Mouse (Mus musculus): ENCODE measurements at regions not wholly inside any gene's neighbourhood (a gene's known extent, or its start where the extent isn't known, plus 50 kb on each side); places are given as distances from the start of the nearest gene placed in this dataset.

DNA sequence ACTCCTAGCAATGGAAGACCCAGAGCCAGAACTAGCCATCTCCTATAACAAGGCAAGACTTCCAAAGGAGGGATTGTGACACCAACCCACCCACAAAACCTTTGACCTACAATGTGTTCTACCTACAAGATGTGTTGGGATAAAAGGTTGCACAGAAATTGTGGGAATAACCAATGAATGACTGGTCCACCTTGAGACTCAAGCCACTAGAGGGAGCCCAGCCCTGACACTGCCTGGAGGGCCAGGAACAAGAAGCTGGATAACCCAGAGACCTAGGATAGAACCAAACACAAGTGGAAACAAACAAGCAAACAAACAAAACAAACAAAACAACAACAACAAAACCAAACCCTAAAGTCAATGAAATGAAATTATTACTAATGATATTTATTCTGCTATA is 288.8 kb downstream of the Dchs2 start:
- TF ChIP-seq POLR2A (IDR thresholded peaks at IDR 0.05; ENCODE audit: extremely low read depth, insufficient read depth, low read length) (no peak), CTCF (IDR thresholded peaks at IDR 0.05; ENCODE audit: low read depth, low read length) (peak; percentile 22; the same call in 1 of the 2 replicates)
- no peak for DNase-seq (ENCODE audit: extremely low read depth, low read depth, low spot score)
- H3K4me1 ChIP-seq (ENCODE audit: control insufficient read depth, insufficient read depth, low read length) = no peaks in the 10 kb centered on the region
- no peak overlapping the region for H3K4me3 ChIP-seq (ENCODE audit: insufficient read depth, low read depth, low read length)
- H3K27ac ChIP-seq (replicated peaks; ENCODE audit: insufficient read depth, low read depth, low read length) = no peak overlapping the region
- no peaks in the 10 kb centered on the region for H3K27me3 ChIP-seq (ENCODE audit: control insufficient read depth, insufficient read depth, low read length)
- no peaks in the 10 kb centered on the region for H3K79me2 ChIP-seq (ENCODE audit: control insufficient read depth, insufficient read depth, low read length)
- no peak overlapping the region for H3K9ac ChIP-seq (ENCODE audit: low read depth, low read length)
- no peaks in the 10 kb centered on the region for H3K36me3 ChIP-seq (ENCODE audit: control insufficient read depth, insufficient read depth, low read length)

DNA sequence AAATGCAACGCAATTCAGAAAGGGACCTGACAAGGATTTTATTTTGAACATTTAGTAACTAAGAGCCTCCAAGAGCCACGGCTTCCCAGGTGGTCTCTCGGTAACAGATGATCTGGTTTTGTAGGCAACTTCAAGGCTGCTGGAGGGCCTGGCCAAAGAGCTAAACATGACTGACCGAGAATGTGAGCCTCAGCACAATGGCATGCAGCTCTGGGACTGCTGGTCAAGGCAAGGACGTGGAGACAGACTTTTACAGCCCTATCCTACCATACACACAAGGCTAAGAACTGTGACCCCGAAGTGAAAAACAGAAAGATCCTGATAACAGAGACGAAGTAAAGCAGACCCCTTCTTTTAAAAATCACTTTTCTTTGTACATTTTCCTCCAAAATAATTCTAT is 296.5 kb downstream of the Dchs2 start:
- H3K27ac ChIP-seq (replicated peaks; ENCODE audit: insufficient read depth, low read depth, low read length) = no peak overlapping the region
- WGBS = 71% methylated on average over 7 of the region's 7 CpGs
- DNase-seq (ENCODE audit: extremely low read depth, low read depth, low spot score) = no peak
- no peaks in the 10 kb centered on the region for H3K27me3 ChIP-seq (ENCODE audit: control insufficient read depth, insufficient read depth, low read length)
- no peaks in the 10 kb centered on the region for H3K4me1 ChIP-seq (ENCODE audit: control insufficient read depth, insufficient read depth, low read length)
- no peak overlapping the region for H3K4me3 ChIP-seq (ENCODE audit: insufficient read depth, low read depth, low read length)
- TF ChIP-seq CTCF (IDR thresholded peaks at IDR 0.05; ENCODE audit: low read depth, low read length) (no peak), POLR2A (IDR thresholded peaks at IDR 0.05; ENCODE audit: extremely low read depth, insufficient read depth, low read length) (no peak)
- H3K36me3 ChIP-seq (ENCODE audit: control insufficient read depth, insufficient read depth, low read length) = no peaks in the 10 kb centered on the region
- no peaks in the 10 kb centered on the region for H3K79me2 ChIP-seq (ENCODE audit: control insufficient read depth, insufficient read depth, low read length)
- no peak overlapping the region for H3K9ac ChIP-seq (ENCODE audit: low read depth, low read length)

DNA sequence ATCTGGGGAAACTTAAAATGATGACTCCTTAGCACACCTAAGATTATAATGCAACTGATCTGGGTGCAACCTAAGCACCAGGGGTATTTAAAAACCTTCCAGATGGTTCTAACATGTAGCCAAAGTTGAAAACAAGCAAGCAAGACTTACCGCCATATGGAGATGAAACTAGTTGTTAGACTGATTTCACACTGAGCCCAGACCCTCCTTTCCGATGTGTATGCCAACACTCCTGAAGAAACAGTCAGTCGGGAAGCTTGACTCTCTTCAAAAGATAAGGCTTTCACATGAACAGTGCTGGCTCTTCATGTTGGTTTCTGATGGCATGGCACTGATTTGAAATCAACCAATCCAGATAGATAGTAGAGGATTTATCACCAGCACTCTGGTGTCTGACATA is 301.6 kb downstream of the Dchs2 start:
- no peak for DNase-seq (ENCODE audit: extremely low read depth, low read depth, low spot score)
- Histone ChIP-seq H3K36me3 (ENCODE audit: control insufficient read depth, insufficient read depth, low read length) (no peaks in the 10 kb centered on the region), H3K27ac (replicated peaks; ENCODE audit: insufficient read depth, low read depth, low read length) (no peak overlapping the region), H3K79me2 (ENCODE audit: control insufficient read depth, insufficient read depth, low read length) (no peaks in the 10 kb centered on the region), H3K4me3 (ENCODE audit: insufficient read depth, low read depth, low read length) (no peak overlapping the region), H3K4me1 (ENCODE audit: control insufficient read depth, insufficient read depth, low read length) (no peaks in the 10 kb centered on the region), H3K9ac (ENCODE audit: low read depth, low read length) (no peak overlapping the region), H3K27me3 (ENCODE audit: control insufficient read depth, insufficient read depth, low read length) (no peaks in the 10 kb centered on the region)
- TF ChIP-seq CTCF (IDR thresholded peaks at IDR 0.05; ENCODE audit: low read depth, low read length) (no peak), POLR2A (IDR thresholded peaks at IDR 0.05; ENCODE audit: extremely low read depth, insufficient read depth, low read length) (no peak)
- 92% methylated on average over 3 of the region's 3 CpGs for WGBS

DNA sequence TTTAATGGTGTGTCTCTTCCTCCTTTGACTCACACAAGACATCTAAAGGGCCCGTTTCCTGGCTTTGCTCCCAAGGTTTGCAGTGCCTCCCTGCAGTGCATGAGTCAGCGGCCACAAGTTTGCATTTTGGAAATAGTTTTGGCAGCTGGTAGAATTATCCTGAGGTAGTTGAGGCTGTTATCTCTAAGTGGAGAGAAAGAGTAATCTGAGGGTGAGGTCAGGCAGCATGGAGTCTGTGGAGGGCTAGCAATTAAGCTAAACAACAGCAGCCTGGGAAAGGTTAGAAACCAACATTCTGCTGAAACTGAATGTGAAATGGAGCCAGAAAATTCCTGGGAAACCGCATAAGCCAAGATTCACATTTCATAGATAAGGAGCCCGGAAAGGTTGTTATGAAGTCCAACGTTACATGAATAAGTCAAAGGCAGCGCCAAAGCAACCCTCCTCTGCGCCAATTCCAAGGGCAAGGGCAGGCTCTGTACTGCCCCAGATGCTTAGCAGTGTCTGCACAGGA is 318.5 kb downstream of the Dchs2 start:
- no peak for DNase-seq (ENCODE audit: extremely low read depth, low read depth, low spot score)

DNA sequence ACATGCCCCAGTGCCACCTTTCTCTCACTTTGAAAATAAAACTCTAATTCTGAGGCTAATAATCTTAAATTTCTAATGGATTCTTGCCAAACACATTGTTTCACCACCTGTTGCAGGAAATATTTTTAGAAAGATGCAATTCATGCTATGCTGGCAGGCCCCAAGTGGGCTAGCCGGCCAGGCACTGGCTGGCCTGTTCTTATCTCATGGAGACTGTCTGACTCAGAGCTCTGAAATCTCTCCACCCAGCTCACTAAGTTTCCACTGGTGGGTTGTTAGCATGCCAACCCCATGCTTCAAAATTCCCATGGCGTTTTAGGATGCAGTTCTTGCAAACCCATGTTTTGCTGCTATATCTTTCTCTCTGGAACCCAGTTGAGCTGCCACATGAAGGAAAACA is 315.5 kb upstream of the Sfrp2 start:
- H3K4me1 ChIP-seq (ENCODE audit: control insufficient read depth, insufficient read depth, low read length) = no peaks in the 10 kb centered on the region
- no peaks in the 10 kb centered on the region for H3K79me2 ChIP-seq (ENCODE audit: control insufficient read depth, insufficient read depth, low read length)
- no peak overlapping the region for H3K27ac ChIP-seq (replicated peaks; ENCODE audit: insufficient read depth, low read depth, low read length)
- TF ChIP-seq POLR2A (IDR thresholded peaks at IDR 0.05; ENCODE audit: extremely low read depth, insufficient read depth, low read length) = no peak
- TF ChIP-seq CTCF (IDR thresholded peaks at IDR 0.05; ENCODE audit: low read depth, low read length) = no peak
- no peaks in the 10 kb centered on the region for H3K36me3 ChIP-seq (ENCODE audit: control insufficient read depth, insufficient read depth, low read length)
- H3K27me3 ChIP-seq (ENCODE audit: control insufficient read depth, insufficient read depth, low read length) = no peaks in the 10 kb centered on the region
- H3K4me3 ChIP-seq (ENCODE audit: insufficient read depth, low read depth, low read length) = no peak overlapping the region
- 66% methylated on average over 2 of the region's 2 CpGs for WGBS
- DNase-seq (ENCODE audit: extremely low read depth, low read depth, low spot score) = no peak
- no peak overlapping the region for H3K9ac ChIP-seq (ENCODE audit: low read depth, low read length)

More for the DNA sequence above, 318.5 kb downstream of the Dchs2 start:
- 73% methylated on average over 7 of the region's 7 CpGs for WGBS
- Histone ChIP-seq H3K36me3 (ENCODE audit: control insufficient read depth, insufficient read depth, low read length) (no peaks in the 10 kb centered on the region), H3K4me3 (ENCODE audit: insufficient read depth, low read depth, low read length) (no peak overlapping the region), H3K4me1 (ENCODE audit: control insufficient read depth, insufficient read depth, low read length) (no peaks in the 10 kb centered on the region), H3K79me2 (ENCODE audit: control insufficient read depth, insufficient read depth, low read length) (no peaks in the 10 kb centered on the region), H3K27me3 (ENCODE audit: control insufficient read depth, insufficient read depth, low read length) (no peaks in the 10 kb centered on the region), H3K27ac (replicated peaks; ENCODE audit: insufficient read depth, low read depth, low read length) (no peak overlapping the region), H3K9ac (ENCODE audit: low read depth, low read length) (no peak overlapping the region)
- no peak for TF ChIP-seq CTCF (IDR thresholded peaks at IDR 0.05; ENCODE audit: low read depth, low read length)
- no peak for TF ChIP-seq POLR2A (IDR thresholded peaks at IDR 0.05; ENCODE audit: extremely low read depth, insufficient read depth, low read length)

DNA sequence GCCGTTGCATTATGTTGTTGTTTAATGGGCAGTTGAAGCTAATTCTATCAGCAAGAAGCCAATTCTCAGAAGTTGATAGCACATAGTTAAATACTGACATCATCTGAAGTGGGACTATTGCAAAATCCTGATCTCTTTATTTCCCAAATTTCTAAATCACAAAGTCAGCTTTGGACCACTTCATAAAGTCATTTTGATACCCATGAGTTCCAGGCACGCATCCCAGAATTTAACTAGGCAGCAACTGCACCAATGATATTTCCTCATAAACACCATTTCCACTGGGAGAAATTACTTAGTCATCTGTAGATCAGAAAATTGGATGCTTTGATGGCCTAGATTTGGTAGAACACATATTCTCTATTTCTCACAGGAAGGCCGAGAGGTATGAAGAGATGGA is 314.8 kb upstream of the Sfrp2 start:
- TF ChIP-seq CTCF (IDR thresholded peaks at IDR 0.05; ENCODE audit: low read depth, low read length) (no peak), POLR2A (IDR thresholded peaks at IDR 0.05; ENCODE audit: extremely low read depth, insufficient read depth, low read length) (no peak)
- 88% methylated on average over 3 of the region's 3 CpGs for WGBS
- Histone ChIP-seq H3K4me3 (ENCODE audit: insufficient read depth, low read depth, low read length) (no peak overlapping the region), H3K27me3 (ENCODE audit: control insufficient read depth, insufficient read depth, low read length) (no peaks in the 10 kb centered on the region), H3K9ac (ENCODE audit: low read depth, low read length) (no peak overlapping the region), H3K36me3 (ENCODE audit: control insufficient read depth, insufficient read depth, low read length) (no peaks in the 10 kb centered on the region), H3K27ac (replicated peaks; ENCODE audit: insufficient read depth, low read depth, low read length) (no peak overlapping the region), H3K79me2 (ENCODE audit: control insufficient read depth, insufficient read depth, low read length) (no peaks in the 10 kb centered on the region), H3K4me1 (ENCODE audit: control insufficient read depth, insufficient read depth, low read length) (no peaks in the 10 kb centered on the region)
- no peak for DNase-seq (ENCODE audit: extremely low read depth, low read depth, low spot score)
